Mouse (Mus musculus) lung, embryonic 15.5 days (tissue): ENCODE results near the gene Gm28374. TPM values are rescaled to one million over a fixed set of nuclear protein-coding genes. Genes with fewer than 3 reads are reported as not detected.

Experiments
- ATAC-seq: fragments of 200-750 bp; cut with Nextera tagmentation; 2 replicates; pipeline ENCODE4 v1.8.0; 2017; ENCODE audit warnings: moderate number of reproducible peaks, borderline replicate concordance; ENCODE audit not compliant: low FRiP score, low TSS enrichment; ENCODE audit errors: extremely low read depth
- H3K27ac ChIP-seq: fragments of 300-500 bp; sonication (generic); 2 replicates; pipeline ENCODE4 v1.5.1; 2015; ENCODE audit warnings: moderate library complexity, mild to moderate bottlenecking, inconsistent platforms
- H3K27me3 ChIP-seq: fragments of 300-500 bp; sonication (generic); 2 replicates; pipeline ENCODE4 v1.6.1; 2015; ENCODE audit warnings: inconsistent platforms
- H3K36me3 ChIP-seq: fragments of 300-500 bp; sonication (generic); 2 replicates; pipeline ENCODE4 v1.6.1; 2015; ENCODE audit warnings: inconsistent platforms
- H3K4me1 ChIP-seq: fragments of 300-500 bp; sonication (generic); 2 replicates; pipeline ENCODE4 v1.6.1; 2015; ENCODE audit warnings: inconsistent platforms
- H3K4me2 ChIP-seq: fragments of 300-500 bp; sonication (generic); 2 replicates; pipeline ENCODE4 v1.6.1; 2015; ENCODE audit warnings: inconsistent platforms, mild to moderate bottlenecking, moderate library complexity
- H3K4me3 ChIP-seq: fragments of 300-500 bp; sonication (generic); 2 replicates; pipeline ENCODE4 v1.5.1; 2015; ENCODE audit warnings: mild to moderate bottlenecking, inconsistent platforms
- H3K9ac ChIP-seq: fragments of 300-500 bp; sonication (generic); 2 replicates; pipeline ENCODE4 v1.6.1; 2015; ENCODE audit warnings: inconsistent platforms
- H3K9me3 ChIP-seq: fragments of 300-500 bp; sonication (generic); 2 replicates; pipeline ENCODE4 v1.6.1; 2016; ENCODE audit warnings: inconsistent platforms
- WGBS: fragments of 180-500 bp; shearing (Covaris S2); methylation state at CpG from one replicate; pipeline ENCODE4 v1.1.7; 2015; 5-methylcytosine and 5-hydroxymethylcytosine counted together
- microRNA-seq: library from miRNA; unstranded; fragments of <30 nt; microRNA quantifications from one replicate; pipeline ENCODE4, GENCODE M21; 2016
- polyA plus RNA-seq: library from polyadenylated mRNA; unstranded; fragments of >200 nt; fragmentation: Nextera tagmentation; extraction: Ambion mirVana; gene quantifications from 2 replicates; pipeline ENCODE4 v1.2.1, GENCODE M21; 2015

The Gm28374 gene
- polyA plus RNA-seq, 1 experiment from 2014 or later: 1.1 TPM

DNA sequence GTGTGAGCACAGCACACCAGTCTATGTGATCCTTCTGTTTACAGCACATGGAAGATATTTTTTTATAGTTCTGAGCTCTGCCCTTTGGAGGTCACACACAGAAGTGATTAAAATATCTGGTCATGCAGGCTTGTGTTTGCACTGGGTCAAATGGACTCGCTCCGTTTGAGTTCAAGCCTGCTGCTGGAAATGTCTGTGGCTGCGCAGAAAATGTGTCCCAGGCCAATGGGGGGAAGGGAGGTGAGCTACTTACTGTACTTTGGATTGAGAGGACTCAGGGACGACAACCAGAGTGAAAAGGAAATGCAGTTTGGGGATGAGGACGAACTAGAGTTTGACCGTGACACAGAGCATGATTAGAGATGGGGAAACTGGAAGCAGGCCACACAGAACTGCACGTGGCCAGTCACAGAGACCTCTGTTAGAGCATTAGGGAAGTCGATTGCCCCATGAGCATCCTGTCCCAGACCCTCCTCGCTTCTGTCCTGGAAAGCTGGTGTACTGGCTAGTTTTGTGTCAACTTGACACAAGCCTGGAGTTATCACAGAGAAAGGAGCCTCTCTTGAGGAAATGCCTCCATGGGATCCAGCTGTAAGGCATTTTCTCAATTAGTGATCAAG is 46.0 kb downstream of the Gm28374 start:
- no peak for ATAC-seq
- H3K36me3 ChIP-seq: no peaks in the 10 kb centered on the region
- WGBS: 68% methylated on average over 9 of the region's 9 CpGs
- H3K9ac ChIP-seq: no peak overlapping the region
- H3K4me1 ChIP-seq: no peaks in the 10 kb centered on the region
- no peaks in the 10 kb centered on the region for H3K9me3 ChIP-seq
- H3K27ac ChIP-seq: no peak overlapping the region
- no peak overlapping the region for H3K4me2 ChIP-seq
- H3K4me3 ChIP-seq: no peak overlapping the region
- no peaks in the 10 kb centered on the region; the same call in 1 of the 2 replicates for H3K27me3 ChIP-seq

- ATAC-seq: no peak
- H3K4me2 ChIP-seq: no peak overlapping the region
- H3K9ac ChIP-seq: no peak overlapping the region
- no peak overlapping the region for H3K4me3 ChIP-seq
- no peaks in the 10 kb centered on the region for H3K36me3 ChIP-seq
- 61% methylated on average over 14 of the region's 14 CpGs for WGBS
- no peaks in the 10 kb centered on the region; the same call in 1 of the 2 replicates for H3K27me3 ChIP-seq
- H3K9me3 ChIP-seq: no peaks in the 10 kb centered on the region
- no peaks in the 10 kb centered on the region for H3K4me1 ChIP-seq
- H3K27ac ChIP-seq: no peak overlapping the region
These were observed 51.4 kb downstream of the Gm28374 start for GRCm38 (mm10) chr19:6030520-6031280.

DNA sequence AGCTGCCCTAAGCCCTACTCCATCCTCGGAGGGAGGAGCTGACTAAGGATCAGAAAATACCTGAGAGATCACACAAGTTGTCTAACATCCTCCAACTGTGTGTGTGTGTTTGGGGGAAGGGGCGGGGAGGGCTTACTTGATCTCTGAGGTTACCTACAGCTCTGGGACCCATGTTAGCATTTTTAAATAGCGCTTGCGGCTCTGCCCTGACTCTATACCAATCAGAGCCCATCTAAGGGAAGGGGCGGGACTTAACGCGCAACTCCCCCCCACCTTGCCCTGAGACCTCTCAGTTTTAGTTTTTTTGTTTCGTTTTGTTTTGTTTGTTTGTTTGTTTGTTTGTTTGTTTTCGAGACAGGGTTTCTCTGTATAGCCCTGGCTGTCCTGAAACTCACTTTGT is 52.6 kb downstream of the Gm28374 start:
- Histone ChIP-seq H3K4me3 (no peak overlapping the region), H3K27me3 (no peaks in the 10 kb centered on the region; the same call in 1 of the 2 replicates), H3K9ac (no peak overlapping the region), H3K27ac (no peak overlapping the region), H3K4me2 (no peak overlapping the region), H3K4me1 (no peaks in the 10 kb centered on the region), H3K36me3 (no peaks in the 10 kb centered on the region), H3K9me3 (no peaks in the 10 kb centered on the region)
- 72% methylated on average over 9 of the region's 9 CpGs for WGBS
- no peak for ATAC-seq

- H3K4me3 ChIP-seq: no peak overlapping the region
- H3K4me1 ChIP-seq: peaks cover 2% of the 10 kb centered on the region; the same call in 1 of the 2 replicates
- no peak overlapping the region for H3K27ac ChIP-seq
- no peak overlapping the region for H3K9ac ChIP-seq
- WGBS: 64% methylated on average over 6 of the region's 6 CpGs
- no peaks in the 10 kb centered on the region; the same call in 1 of the 2 replicates for H3K27me3 ChIP-seq
- ATAC-seq: no peak
- no peaks in the 10 kb centered on the region for H3K9me3 ChIP-seq
- H3K36me3 ChIP-seq: no peaks in the 10 kb centered on the region
- no peak overlapping the region for H3K4me2 ChIP-seq
These were observed 53.1 kb downstream of the Gm28374 start for GRCm38 (mm10) chr19:6028991-6029390.

Small RNAs within 50 kb of the gene (microRNA-seq; reads per million reads assigned to microRNA genes)
- 0.74 reads per million for gene Mir6988

Other genes starting within 250 kb of the Gm28374 start
- gene Frmd8, start 207.0 kb downstream of the Gm28374 start, polyA plus RNA-seq: 50.7 and 53.0 TPM in 2 replicates
- 4.2 and 5.6 TPM in 2 replicates for gene Slc25a45, start 204.4 kb downstream of the Gm28374 start, polyA plus RNA-seq
- gene Tigd3, start 188.1 kb downstream of the Gm28374 start, polyA plus RNA-seq: 3.2 and 3.6 TPM in 2 replicates
- 142 and 147 TPM in 2 replicates for gene Dpf2, start 169.2 kb downstream of the Gm28374 start, polyA plus RNA-seq
- gene Cdc42ep2, start 157.4 kb downstream of the Gm28374 start, polyA plus RNA-seq: 12.0 and 14.1 TPM in 2 replicates
- 72.3 and 75.3 TPM in 2 replicates for gene Pola2, start 118.1 kb downstream of the Gm28374 start, polyA plus RNA-seq
- gene Slc22a20, start 96.1 kb downstream of the Gm28374 start, polyA plus RNA-seq: not detected in 2 replicates
- gene Capn1, start 66.4 kb downstream of the Gm28374 start, polyA plus RNA-seq: 8.8 and 11.6 TPM in 2 replicates
- 24.3 and 25.8 TPM in 2 replicates for gene Syvn1, start 35.7 kb downstream of the Gm28374 start, polyA plus RNA-seq
- gene Mrpl49, start 24.5 kb downstream of the Gm28374 start, polyA plus RNA-seq: 75.8 and 76.2 TPM in 2 replicates
- 709 and 773 TPM in 2 replicates for gene Fau, start 24.4 kb downstream of the Gm28374 start, polyA plus RNA-seq
- 33.5 and 33.8 TPM in 2 replicates for gene Znhit2, start 21.1 kb downstream of the Gm28374 start, polyA plus RNA-seq
- gene Tm7sf2, start 13.9 kb downstream of the Gm28374 start, polyA plus RNA-seq: 10.4 and 13.9 TPM in 2 replicates
- 71.6 and 77.5 TPM in 2 replicates for gene Vps51, start 5.0 kb downstream of the Gm28374 start, polyA plus RNA-seq
- not detected in 2 replicates for gene Tmem262, start 2.2 kb downstream of the Gm28374 start, polyA plus RNA-seq
- 74.0 and 78.4 TPM in 2 replicates for gene Zfpl1, start 2.7 kb upstream of the Gm28374 start, polyA plus RNA-seq
- 47.2 and 48.1 TPM in 2 replicates for gene Cdca5, start 2.7 kb upstream of the Gm28374 start, polyA plus RNA-seq
- 0.21 and 0.26 TPM in 2 replicates for gene AC131692.1, start 12.2 kb upstream of the Gm28374 start, polyA plus RNA-seq
- gene Naaladl1, start 23.5 kb upstream of the Gm28374 start, polyA plus RNA-seq: 0.34 and 0.41 TPM in 2 replicates
- 48.6 and 49.8 TPM in 2 replicates for gene Sac3d1, start 36.4 kb upstream of the Gm28374 start, polyA plus RNA-seq
- gene Snx15, start 46.0 kb upstream of the Gm28374 start, polyA plus RNA-seq: 33.1 TPM in 2 replicates
- 0.42 and 0.56 TPM in 2 replicates for gene Batf2, start 58.7 kb upstream of the Gm28374 start, polyA plus RNA-seq
- 96.9 and 106 TPM in 2 replicates for gene Arl2, start 59.3 kb upstream of the Gm28374 start, polyA plus RNA-seq
- not detected in 2 replicates for gene Majin, start 102.1 kb upstream of the Gm28374 start, polyA plus RNA-seq
- 0.48 TPM in 1 of 2 replicates, not detected in the other for gene Gpha2, start 144.1 kb upstream of the Gm28374 start, polyA plus RNA-seq
- 17.1 and 19.2 TPM in 2 replicates for gene Ppp2r5b, start 153.6 kb upstream of the Gm28374 start, polyA plus RNA-seq
- gene Atg2a, start 159.4 kb upstream of the Gm28374 start, polyA plus RNA-seq: 8.9 and 9.3 TPM in 2 replicates
- gene Ehd1, start 194.5 kb upstream of the Gm28374 start, polyA plus RNA-seq: 66.7 and 76.1 TPM in 2 replicates
- 0.77 and 0.92 TPM in 2 replicates for gene Cdc42bpg, start 224.2 kb upstream of the Gm28374 start, polyA plus RNA-seq